Mouse (Mus musculus): ENCODE measurements around the gene BC107364.
"Not testable (repeated sequence)": the region's sequence is repeated elsewhere in the genome, so short reads cannot be mapped to it uniquely, and the experiment has no call there.

The BC107364 gene

GRCm38 (mm10) chr3:96452262-96452661 is at the start of gene BC107364:
TSS of gene BC107364 (minus strand) at chr3:96452306.
- DNase-seq (ENCODE audit: low spot score in 2 of 2), result not testable (repeated sequence)

GRCm38 (mm10) chr3:96501391-96502115 is 49.4 kb upstream of the BC107364 start:
- DNase-seq (ENCODE audit: low spot score in 2 of 2), result peak; percentile 78 to 91

GRCm38 (mm10) chr3:96500691-96501265 is 48.7 kb upstream of the BC107364 start:
- DNase-seq (ENCODE audit: low spot score in 2 of 2), result peak; percentile 78 to 90

GRCm38 (mm10) chr3:96500289-96500621 is 48.1 kb upstream of the BC107364 start:
- DNase-seq (ENCODE audit: low spot score in 2 of 2), result peak; percentile 87 to 95

GRCm38 (mm10) chr3:96499481-96500288 is 47.6 kb upstream of the BC107364 start:
- DNase-seq (ENCODE audit: low spot score in 2 of 2), result peak; percentile 62 to 80

GRCm38 (mm10) chr3:96498476-96499245 is 46.6 kb upstream of the BC107364 start:
- peak in 1 of 2 experiments; percentile 2 for DNase-seq (ENCODE audit: low spot score in 2 of 2)

GRCm38 (mm10) chr3:96497451-96498028 is 45.4 kb upstream of the BC107364 start:
- peak; percentile 71 to 77 for DNase-seq (ENCODE audit: low spot score in 2 of 2)

GRCm38 (mm10) chr3:96496620-96497275 is 44.6 kb upstream of the BC107364 start:
- DNase-seq (ENCODE audit: low spot score in 2 of 2), result not testable (repeated sequence)

GRCm38 (mm10) chr3:96496216-96496615 is 44.1 kb upstream of the BC107364 start:
- peak in 1 of 2 experiments; percentile 2 for DNase-seq (ENCODE audit: low spot score in 2 of 2)

GRCm38 (mm10) chr3:96495490-96496210 is 43.5 kb upstream of the BC107364 start:
- DNase-seq (ENCODE audit: low spot score in 2 of 2), result peak in 1 of 2 experiments; percentile 2

GRCm38 (mm10) chr3:96494912-96495311 is 42.8 kb upstream of the BC107364 start:
- no peak for DNase-seq (ENCODE audit: low spot score in 2 of 2)

- not testable (repeated sequence) for DNase-seq (ENCODE audit: low spot score in 2 of 2)
These were observed 42.4 kb upstream of the BC107364 start for GRCm38 (mm10) chr3:96494456-96494855.

- not testable (repeated sequence) for DNase-seq (ENCODE audit: low spot score in 2 of 2)
These were observed 37.5 kb upstream of the BC107364 start for GRCm38 (mm10) chr3:96489636-96490035.

- DNase-seq (ENCODE audit: low spot score in 2 of 2), result not testable (repeated sequence)
These were observed 37.0 kb upstream of the BC107364 start for GRCm38 (mm10) chr3:96488907-96489629.

- not testable (repeated sequence) for DNase-seq (ENCODE audit: low spot score in 2 of 2)
These were observed 36.3 kb upstream of the BC107364 start for GRCm38 (mm10) chr3:96488290-96488906.

- peak; percentile 57 to 61 for DNase-seq (ENCODE audit: low spot score in 2 of 2)
These were observed 35.6 kb upstream of the BC107364 start for GRCm38 (mm10) chr3:96487596-96488289.

- DNase-seq (ENCODE audit: low spot score in 2 of 2), result not testable (repeated sequence)
These were observed 34.9 kb upstream of the BC107364 start for GRCm38 (mm10) chr3:96486828-96487559.

All from thymus, postnatal 10 days (tissue).